Mouse (Mus musculus) left cerebral cortex, postnatal 4 days (tissue): Measurements from ENCODE around the gene Sin3a. TPM values are rescaled to one million over a fixed set of nuclear protein-coding genes. Genes with fewer than 3 reads are reported as not detected.

Source experiments
- DNase-seq: peaks from one replicate; pipeline ENCODE4 v3.0.0-alpha.2; 2022
- intact Hi-C: fragments of 180-260 bp; cut with DNase I; formaldehyde crosslinking; loops from one replicate; pipeline ENCODE4 v1.15.1; 2025
- total RNA-seq, 2 experiments: library from RNA; stranded (reverse); gene quantifications; 2 replicates each; pipeline ENCODE4 v1.2.3; 2021

The Sin3a gene
- 10 to 100 TPM; 42.4 to 45.8 TPM for total RNA-seq

GRCm38 (mm10) chr9:57071801-57072351 is at the start of gene Sin3a:
Gene Sin3a, plus strand, starts transcription at chr9:57072040.
- intact Hi-C loops = no loop called here
- peak; percentile 68 for DNase-seq

- DNase-seq = no peak
- intact Hi-C loops = no loop called here
These were observed 40.1 kb upstream of the Sin3a start for GRCm38 (mm10) chr9:57031756-57032155.

DNA sequence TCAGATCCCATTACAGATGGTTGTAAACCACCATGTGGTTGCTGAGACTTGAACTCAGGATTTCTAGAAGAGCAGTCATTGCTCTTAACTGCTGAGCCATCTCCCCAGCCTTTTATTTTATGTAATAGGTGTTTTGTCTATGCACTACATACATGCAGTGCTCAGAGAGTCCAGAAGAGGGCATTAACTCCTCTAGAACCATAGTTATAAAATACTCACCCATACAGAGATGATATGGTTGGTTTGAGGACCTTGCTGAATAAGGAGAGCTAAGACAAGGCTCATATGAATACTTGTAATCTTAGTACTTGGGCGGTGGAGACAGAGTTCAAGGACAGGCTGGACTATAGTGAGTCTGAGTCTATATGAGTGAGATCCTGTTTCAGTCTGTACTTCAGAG is 15.6 kb upstream of the Sin3a start:
- intact Hi-C loops = no loop called here
- peak; percentile 25 for DNase-seq

- no peak for DNase-seq
- intact Hi-C loops = no loop called here
These were observed 7.7 kb upstream of the Sin3a start for GRCm38 (mm10) chr9:57064164-57064563.

DNA sequence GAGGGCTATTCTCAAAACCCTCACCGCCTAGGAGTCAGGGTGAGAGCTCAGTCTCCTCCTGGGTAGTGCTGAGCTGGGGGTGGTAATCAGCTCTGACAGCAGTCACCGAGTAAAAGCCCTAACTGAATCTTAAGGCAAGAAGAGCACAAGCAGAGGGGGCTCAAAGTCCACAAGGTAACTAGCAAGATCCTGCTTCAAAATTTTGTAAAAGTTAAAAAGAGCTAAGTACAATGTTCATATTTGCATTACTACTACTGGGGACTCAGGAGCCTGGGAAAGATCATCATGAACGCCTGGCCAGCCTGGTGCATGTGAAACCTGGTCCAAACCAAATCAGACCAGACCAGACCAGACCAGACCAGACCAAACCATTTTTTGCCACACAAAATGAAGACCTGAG is 3.6 kb upstream of the Sin3a start:
- DNase-seq = no peak
- intact Hi-C loops = no loop called here

GRCm38 (mm10) chr9:57070262-57070661 is 1.6 kb upstream of the Sin3a start:
- no peak for DNase-seq
- intact Hi-C loops = no loop called here

DNA sequence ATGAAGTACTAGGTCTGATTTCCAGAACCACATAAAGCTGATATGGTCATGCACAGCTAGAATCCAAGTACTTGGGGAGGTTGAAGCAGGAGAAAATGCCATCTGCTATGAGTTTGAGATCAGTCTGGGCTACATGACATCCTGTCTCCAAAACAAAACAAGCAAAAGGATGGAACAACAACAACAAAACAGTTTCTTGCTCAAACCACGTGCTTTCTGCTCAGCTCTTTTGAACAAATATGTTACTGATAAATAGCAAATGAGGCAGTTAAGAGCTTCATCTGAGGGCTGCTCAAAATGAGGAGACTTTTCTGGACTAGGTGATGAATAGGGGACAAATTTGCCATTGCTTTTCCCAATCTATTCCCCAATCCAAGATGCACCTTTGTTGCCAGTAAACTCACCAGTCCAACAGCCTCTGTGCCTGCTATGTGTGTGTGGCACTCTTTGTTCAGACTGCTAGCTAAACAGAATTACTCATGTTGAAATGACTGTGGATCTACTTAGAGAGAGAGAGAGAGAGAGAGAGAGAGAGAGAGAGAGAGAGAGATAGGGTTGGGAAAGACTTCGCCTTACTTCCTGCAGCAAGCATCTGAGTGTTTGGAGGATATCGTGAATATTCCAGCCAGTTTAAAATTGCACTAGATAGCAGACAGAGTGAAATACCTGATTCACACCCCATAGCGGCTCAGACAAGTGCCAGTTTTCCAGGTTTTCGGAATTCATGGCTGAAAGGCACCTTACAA is 867 bp upstream of the Sin3a start:
- DNase-seq = no peak
- intact Hi-C loops = no loop called here

- intact Hi-C loops = no loop called here
- DNase-seq = no peak
These were observed 717 bp downstream of the Sin3a start for GRCm38 (mm10) chr9:57072526-57072988.

DNA sequence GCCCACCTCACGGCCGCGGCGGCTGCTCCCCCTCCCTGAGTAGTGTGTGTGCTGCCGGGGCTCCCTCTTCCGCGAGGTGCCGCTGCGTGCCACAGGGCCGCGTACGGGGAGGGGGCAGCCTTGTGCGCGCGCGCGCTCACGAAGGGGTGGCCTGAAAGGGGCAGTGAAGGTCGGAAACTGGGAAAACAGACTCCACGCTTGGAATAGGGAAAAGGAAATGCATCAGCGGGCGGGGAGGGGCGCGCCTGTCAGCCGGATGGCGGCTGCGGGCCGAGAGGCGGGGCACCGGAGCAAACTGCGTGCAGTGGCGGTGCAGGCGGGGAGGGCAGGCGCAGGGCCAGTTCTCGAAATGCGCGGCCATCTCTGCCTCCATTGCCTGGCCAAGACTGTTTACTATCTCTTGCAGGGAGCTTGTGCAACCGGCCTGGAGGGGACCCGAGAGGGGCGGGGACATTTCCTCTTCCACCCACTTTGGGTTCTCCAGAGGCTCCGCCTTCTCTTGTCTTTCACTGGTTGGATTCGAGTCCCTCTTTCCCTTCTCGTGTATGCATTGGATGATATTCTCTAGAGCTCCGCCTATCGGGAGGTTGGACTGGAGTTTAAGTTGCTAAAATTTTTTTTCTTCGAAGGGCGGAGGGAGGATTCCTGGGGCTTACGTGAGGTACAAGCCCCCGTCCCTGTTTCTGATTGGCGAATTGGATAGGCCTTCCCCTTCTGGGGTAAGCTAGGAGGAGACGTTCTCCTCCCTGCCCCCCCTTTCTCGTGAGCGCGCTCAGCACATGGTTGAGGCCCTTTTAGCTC is 1.3 kb downstream of the Sin3a start:
- DNase-seq = peak; percentile 96
- intact Hi-C loops = no loop called here

DNA sequence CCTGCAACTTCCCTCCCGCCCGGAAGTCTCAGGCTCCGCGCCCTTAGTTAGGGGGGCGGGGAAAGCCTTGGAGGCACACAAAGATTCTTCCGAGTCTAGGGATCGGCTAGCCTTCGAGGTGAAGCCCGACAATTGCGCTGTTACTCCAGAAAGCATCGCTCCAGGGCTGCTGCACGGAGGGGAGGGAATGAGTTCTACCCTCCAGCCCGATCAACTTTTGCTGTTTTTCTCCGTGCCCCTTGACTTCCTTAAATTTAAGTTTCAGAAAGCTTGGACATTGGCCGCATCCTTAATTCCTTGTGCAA is 1.9 kb downstream of the Sin3a start:
- DNase-seq = no peak
- intact Hi-C loops = no loop called here

DNA sequence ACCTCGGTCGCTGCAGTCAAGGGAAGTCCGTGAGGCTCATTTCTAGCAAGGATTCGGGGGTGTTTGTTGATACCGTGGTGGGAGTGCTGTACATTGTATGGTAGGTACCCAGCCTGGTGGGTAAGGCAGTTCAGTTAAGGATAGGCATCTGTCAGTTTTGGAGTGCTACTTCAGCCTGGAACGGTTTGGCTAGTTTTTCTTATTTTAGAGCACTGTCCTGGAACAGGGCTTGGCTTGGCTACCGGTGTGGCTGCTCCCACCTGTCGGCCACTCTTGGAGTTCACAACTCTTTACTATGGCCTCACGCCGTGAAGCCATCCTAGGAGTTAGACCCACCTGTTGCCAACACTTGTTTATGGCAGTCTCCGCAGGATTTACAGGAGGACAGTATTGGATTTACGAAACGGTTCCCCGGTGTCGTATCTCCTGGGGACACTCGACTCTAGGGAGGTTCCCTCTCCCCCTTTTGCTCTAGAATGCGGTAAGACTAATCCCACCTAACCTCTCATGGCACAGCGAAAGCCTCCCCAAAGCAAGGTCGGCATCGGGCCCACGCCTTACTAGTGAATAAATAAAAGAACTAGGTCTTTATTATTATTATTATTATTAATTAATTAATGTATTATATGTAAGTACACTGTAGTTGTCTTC is 2.5 kb downstream of the Sin3a start:
- intact Hi-C loops = no loop called here
- DNase-seq = peak; percentile 17

- intact Hi-C loops = no loop called here
- DNase-seq = peak; percentile 66
These were observed 3.2 kb downstream of the Sin3a start for GRCm38 (mm10) chr9:57074822-57075603.

GRCm38 (mm10) chr9:57075681-57076381 is 4.0 kb downstream of the Sin3a start:
- intact Hi-C loops = no loop called here
- peak; percentile 99 for DNase-seq

- DNase-seq = peak; percentile 90
These were observed 5.1 kb downstream of the Sin3a start for GRCm38 (mm10) chr9:57076701-57077660.

GRCm38 (mm10) chr9:57082236-57082635 is 10.4 kb downstream of the Sin3a start:
- intact Hi-C loops = no loop called here

More at GRCm38 (mm10) chr9:57076701-57077660, 5.1 kb downstream of the Sin3a start:
- intact Hi-C loops = no loop called here

DNA sequence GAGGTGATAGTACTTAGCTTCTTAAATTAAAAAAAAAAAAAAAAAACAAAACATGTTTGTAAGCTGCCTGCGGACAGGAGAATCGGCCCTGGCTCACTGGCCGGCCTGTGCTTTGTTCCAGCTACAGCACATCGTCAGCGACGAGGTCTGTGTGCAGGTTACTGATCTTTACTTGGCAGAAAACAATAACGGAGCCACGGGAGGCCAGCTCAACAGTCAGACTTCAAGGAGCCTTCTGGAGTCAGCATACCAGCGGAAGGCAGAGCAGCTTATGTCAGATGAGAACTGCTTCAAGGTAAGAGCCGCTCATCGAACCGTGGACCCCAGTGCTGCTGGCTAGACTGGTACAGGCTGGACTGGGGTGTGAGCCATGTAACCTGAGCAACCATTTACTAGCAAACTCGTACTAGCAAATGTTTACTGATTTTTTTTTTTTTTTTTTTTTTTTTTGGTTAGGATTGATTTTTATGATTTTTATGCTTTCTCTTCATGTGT is 45.5 kb downstream of the Sin3a start:
- DNase-seq = no peak
- intact Hi-C loops = no loop called here

More at GRCm38 (mm10) chr9:57082236-57082635, 10.4 kb downstream of the Sin3a start:
- no peak for DNase-seq

GRCm38 (mm10) chr9:57129641-57130040 is 57.8 kb downstream of the Sin3a start:
- no peak for DNase-seq
- intact Hi-C loops = loop anchor here (10.0 kb wide), 1 partner anchor 235 kb away; no protein-coding TSS in a partner anchor
